Mouse (Mus musculus): ENCODE results near the gene Cbx8.

- TF ChIP-seq CTCF (IDR thresholded peaks at IDR 0.05; ENCODE audit: low read depth): no peak
- TF ChIP-seq EP300 (IDR thresholded peaks at IDR 0.05; ENCODE audit: low read depth): no peak
Observed at GRCm38 (mm10) chr11:119066841-119067240, 26.1 kb upstream of the Cbx8 start.
